Mouse (Mus musculus): ENCODE results near the gene Cfap99.

GRCm38 (mm10) chr5:34287001-34287837 is 1.2 kb upstream of the Cfap99 start:
- TF ChIP-seq CTCF (IDR thresholded peaks at IDR 0.05; ENCODE audit: borderline replicate concordance, insufficient read depth, low read depth, low read length): no peak
- TF ChIP-seq POLR2A (IDR thresholded peaks at IDR 0.05; ENCODE audit: borderline replicate concordance, insufficient read depth, low read length): no peak
